Mouse (Mus musculus): Measurements from ENCODE around the gene Nup188. TPM values are rescaled to one million over a fixed set of nuclear protein-coding genes. Genes with fewer than 3 reads are reported as not detected.

Gene Nup188
- total and polyA plus RNA-seq, 2 experiments from 2014 or later, result 14.1 to 29.3 TPM

DNA sequence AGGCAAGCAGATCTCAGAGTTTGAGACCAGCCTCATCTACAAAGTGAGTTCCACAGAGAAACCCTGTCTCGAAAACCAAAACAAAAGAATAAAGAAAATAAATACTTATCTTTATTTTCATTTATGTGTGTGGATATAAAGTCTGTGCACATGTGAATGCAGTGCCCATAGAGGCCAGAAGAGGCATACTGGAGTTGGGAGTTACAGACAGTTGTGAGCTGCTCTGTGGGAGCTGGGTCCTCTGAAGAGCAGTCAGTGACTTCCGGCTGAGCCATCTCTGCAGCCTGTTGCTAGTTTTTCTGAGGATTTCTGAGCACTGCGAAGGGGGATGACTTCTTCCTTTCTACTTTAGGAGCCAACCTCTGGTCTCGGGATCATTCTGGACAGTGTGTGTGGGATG is 29.9 kb downstream of the Nup188 start:
- no peak overlapping the region for H3K4me2 ChIP-seq (ENCODE audit: low read depth)
- no peak overlapping the region for H3K9ac ChIP-seq
- 90% methylated on average over 4 of the region's 4 CpGs for WGBS
- H3K36me3 ChIP-seq (ENCODE audit: insufficient read depth), result peaks cover 87% of the 10 kb centered on the region
- H3K27ac ChIP-seq (ENCODE audit: low read depth, low read length), result no peak overlapping the region
- ATAC-seq (0 out of 2 replicates have a peak, but pooled peaks have one; percentile 45), DNase-seq (no peak)
- H3K4me3 ChIP-seq (ENCODE audit: low read depth, low read length), result no peak overlapping the region
- no peaks in the 10 kb centered on the region for H3K9me3 ChIP-seq (ENCODE audit: low read length)
- no peaks in the 10 kb centered on the region for H3K4me1 ChIP-seq (ENCODE audit: insufficient read depth)
- TF ChIP-seq CTCF (IDR thresholded peaks at IDR 0.05; ENCODE audit: low read depth), result peak; percentile 27; the same call in 1 of the 2 replicates
- H3K27me3 ChIP-seq (ENCODE audit: insufficient read depth, low read length), result no peaks in the 10 kb centered on the region

DNA sequence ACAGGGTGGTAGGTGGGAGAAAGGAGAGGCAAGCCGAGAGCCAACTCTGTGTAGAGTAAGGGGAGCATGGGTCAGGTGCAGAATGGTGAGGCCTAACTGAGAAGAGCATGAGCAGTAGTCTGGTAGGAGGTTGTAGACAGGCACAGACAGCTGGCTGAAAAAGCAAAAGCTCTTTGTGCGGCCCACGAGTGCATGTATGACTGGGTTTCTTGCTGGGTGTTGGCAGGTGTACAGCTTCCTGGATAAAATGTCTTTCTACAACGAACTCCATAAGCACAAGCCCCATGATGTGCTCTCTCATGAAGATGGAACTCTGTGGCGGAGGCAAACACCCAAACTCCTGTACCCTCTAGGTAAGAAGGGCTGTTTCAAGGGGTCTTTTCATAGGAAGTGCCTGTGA is 30.8 kb downstream of the Nup188 start:
- WGBS, result 97% methylated on average over 5 of the region's 5 CpGs
- TF ChIP-seq CTCF (IDR thresholded peaks at IDR 0.05; ENCODE audit: low read depth), result no peak
- peaks cover 87% of the 10 kb centered on the region for H3K36me3 ChIP-seq (ENCODE audit: insufficient read depth)

DNA sequence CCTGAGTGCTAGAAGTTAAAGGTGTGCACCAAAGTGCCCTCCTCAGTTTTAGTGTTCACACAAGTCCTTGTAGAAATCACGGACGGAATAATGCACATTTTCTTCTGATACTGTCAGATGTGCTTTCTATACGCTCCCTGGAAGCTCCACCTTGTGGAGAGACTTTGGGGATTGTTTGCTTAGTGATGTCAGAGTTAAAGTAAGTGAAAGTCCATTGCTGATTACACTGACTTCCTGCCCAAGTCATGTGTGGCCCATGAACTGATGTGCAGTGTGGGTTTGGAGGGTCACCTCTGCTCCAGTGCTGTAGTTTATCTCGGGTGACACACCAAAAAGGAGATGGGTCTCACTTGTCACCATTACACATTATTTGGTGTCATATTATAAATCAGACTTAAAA is 33.1 kb downstream of the Nup188 start:
- H3K27me3 ChIP-seq (ENCODE audit: insufficient read depth, low read length), result no peaks in the 10 kb centered on the region
- TF ChIP-seq CTCF (IDR thresholded peaks at IDR 0.05; ENCODE audit: low read depth), result no peak
- peaks cover 87% of the 10 kb centered on the region for H3K36me3 ChIP-seq (ENCODE audit: insufficient read depth)
- H3K9me3 ChIP-seq (ENCODE audit: low read length), result no peaks in the 10 kb centered on the region
- DNase-seq (no peak), ATAC-seq (no peak)
- 94% methylated on average over 4 of the region's 4 CpGs for WGBS
- no peak overlapping the region for H3K4me3 ChIP-seq (ENCODE audit: low read depth, low read length)
- H3K27ac ChIP-seq (ENCODE audit: low read depth, low read length), result no peak overlapping the region
- no peak overlapping the region for H3K9ac ChIP-seq
- H3K4me2 ChIP-seq (ENCODE audit: low read depth), result no peak overlapping the region
- no peaks in the 10 kb centered on the region for H3K4me1 ChIP-seq (ENCODE audit: insufficient read depth)

More for the DNA sequence above, 30.8 kb downstream of the Nup188 start:
- DNase-seq, result no peak
- Histone ChIP-seq H3K9me3 (ENCODE audit: low read length) (no peaks in the 10 kb centered on the region), H3K4me2 (ENCODE audit: low read depth) (no peak overlapping the region), H3K9ac (no peak overlapping the region), H3K27ac (ENCODE audit: low read depth, low read length) (no peak overlapping the region), H3K27me3 (ENCODE audit: insufficient read depth, low read length) (no peaks in the 10 kb centered on the region), H3K4me1 (ENCODE audit: insufficient read depth) (no peaks in the 10 kb centered on the region), H3K4me3 (ENCODE audit: low read depth, low read length) (no peak overlapping the region)
- ATAC-seq, result no peak

DNA sequence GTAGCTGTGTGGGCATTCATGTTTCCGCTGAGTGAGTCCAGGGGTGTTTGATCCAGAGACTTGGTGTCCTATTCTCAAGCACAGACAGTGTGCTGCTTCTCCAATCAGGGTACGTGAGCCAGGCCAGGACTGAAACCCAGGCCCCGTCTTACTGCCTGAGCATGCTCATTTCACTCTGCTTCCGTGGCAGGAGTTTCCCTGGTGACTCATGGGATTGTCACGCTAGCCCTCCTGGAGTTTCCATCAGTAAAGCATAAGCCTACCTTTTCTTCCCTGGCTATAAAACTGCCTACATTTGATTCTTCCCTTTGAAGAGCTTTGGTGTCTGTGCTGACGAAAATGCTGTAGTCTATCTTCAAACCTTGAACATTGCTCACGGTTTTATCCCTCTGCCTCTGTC is 36.9 kb downstream of the Nup188 start:
- H3K27ac ChIP-seq (ENCODE audit: low read depth, low read length), result no peak overlapping the region
- no peak for TF ChIP-seq CTCF (IDR thresholded peaks at IDR 0.05; ENCODE audit: low read depth)
- ATAC-seq (no peak), DNase-seq (no peak)
- WGBS, result 91% methylated on average over 7 of the region's 7 CpGs
- H3K9me3 ChIP-seq (ENCODE audit: low read length), result no peaks in the 10 kb centered on the region
- no peaks in the 10 kb centered on the region for H3K27me3 ChIP-seq (ENCODE audit: insufficient read depth, low read length)
- no peak overlapping the region for H3K9ac ChIP-seq
- no peak overlapping the region for H3K4me2 ChIP-seq (ENCODE audit: low read depth)
- no peaks in the 10 kb centered on the region for H3K4me1 ChIP-seq (ENCODE audit: insufficient read depth)
- H3K36me3 ChIP-seq (ENCODE audit: insufficient read depth), result peaks cover 87% of the 10 kb centered on the region
- no peak overlapping the region for H3K4me3 ChIP-seq (ENCODE audit: low read depth, low read length)

DNA sequence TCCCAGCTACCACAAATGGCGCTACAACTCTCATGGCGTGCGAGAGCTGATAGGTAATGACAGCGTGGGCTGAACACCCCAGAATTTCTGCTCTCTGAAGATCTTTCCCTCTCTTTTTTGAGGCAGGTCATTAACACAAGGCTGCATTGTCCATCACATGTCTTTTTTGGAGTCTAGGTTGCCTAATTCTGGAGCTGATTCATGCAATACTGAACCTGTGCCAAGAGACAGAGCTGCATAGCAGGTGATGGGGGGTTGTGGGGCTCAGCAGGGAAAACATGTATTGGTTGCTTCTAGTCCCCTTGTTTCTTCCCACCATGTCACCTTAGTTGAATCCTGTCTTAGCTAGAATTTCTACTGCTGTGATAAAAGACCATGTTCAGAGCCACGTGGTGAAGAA is 39.1 kb downstream of the Nup188 start:
- H3K27ac ChIP-seq (ENCODE audit: low read depth, low read length), result no peak overlapping the region
- H3K4me2 ChIP-seq (ENCODE audit: low read depth), result no peak overlapping the region
- H3K4me3 ChIP-seq (ENCODE audit: low read depth, low read length), result no peak overlapping the region
- 95% methylated on average over 5 of the region's 5 CpGs for WGBS
- H3K9me3 ChIP-seq (ENCODE audit: low read length), result no peaks in the 10 kb centered on the region
- no peaks in the 10 kb centered on the region for H3K27me3 ChIP-seq (ENCODE audit: insufficient read depth, low read length)
- no peaks in the 10 kb centered on the region for H3K4me1 ChIP-seq (ENCODE audit: insufficient read depth)
- ATAC-seq, result no peak
- H3K9ac ChIP-seq, result no peak overlapping the region
- DNase-seq, result no peak
- peaks cover 91% of the 10 kb centered on the region for H3K36me3 ChIP-seq (ENCODE audit: insufficient read depth)
- TF ChIP-seq CTCF (IDR thresholded peaks at IDR 0.05; ENCODE audit: low read depth), result no peak

DNA sequence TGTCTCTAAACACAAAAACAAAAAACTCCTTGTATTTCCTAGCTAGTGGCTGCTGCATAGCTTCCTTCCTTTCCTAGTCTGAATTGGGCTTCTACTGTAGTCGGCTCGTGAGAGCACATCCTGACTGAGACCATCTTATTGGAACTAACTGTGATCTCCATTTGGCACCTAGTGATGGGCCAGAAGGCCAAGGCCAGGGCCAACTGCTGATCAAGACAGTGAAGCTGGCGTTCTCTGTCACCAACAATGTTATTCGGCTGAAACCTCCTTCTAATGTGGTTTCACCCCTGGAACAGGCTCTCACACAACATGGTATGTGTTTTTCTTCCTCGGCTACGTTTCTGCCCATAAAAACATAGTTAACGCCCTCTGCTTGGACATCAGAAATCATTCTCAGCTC is 41.1 kb downstream of the Nup188 start:
- Histone ChIP-seq H3K27me3 (ENCODE audit: insufficient read depth, low read length) (no peaks in the 10 kb centered on the region), H3K4me2 (ENCODE audit: low read depth) (no peak overlapping the region), H3K9ac (no peak overlapping the region), H3K36me3 (ENCODE audit: insufficient read depth) (peaks cover 84% of the 10 kb centered on the region), H3K4me3 (ENCODE audit: low read depth, low read length) (no peak overlapping the region), H3K9me3 (ENCODE audit: low read length) (no peaks in the 10 kb centered on the region), H3K27ac (ENCODE audit: low read depth, low read length) (no peak overlapping the region), H3K4me1 (ENCODE audit: insufficient read depth) (no peaks in the 10 kb centered on the region)
- DNase-seq, result no peak
- ATAC-seq, result no peak
- 94% methylated on average over 7 of the region's 7 CpGs for WGBS
- no peak for TF ChIP-seq CTCF (IDR thresholded peaks at IDR 0.05; ENCODE audit: low read depth)

DNA sequence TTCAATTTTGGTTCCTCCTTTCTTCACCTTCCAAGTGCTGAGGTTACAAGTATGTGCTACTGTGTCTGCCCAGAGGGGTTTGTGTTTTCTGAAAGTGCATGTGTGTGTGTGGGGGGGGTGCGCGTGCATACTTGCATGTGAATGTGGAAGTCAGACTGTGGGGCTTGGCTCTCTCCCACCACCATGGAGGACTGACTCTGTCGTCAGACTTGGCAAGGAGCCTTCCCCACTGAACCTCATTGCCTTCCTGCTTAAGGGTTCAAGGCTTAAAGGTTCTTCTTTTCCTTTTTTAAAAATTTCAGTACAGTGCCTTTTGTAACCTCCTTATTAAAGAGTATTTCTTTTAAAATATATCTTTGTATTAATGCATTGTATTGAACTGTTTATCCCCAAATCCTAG is 42.6 kb downstream of the Nup188 start:
- H3K9ac ChIP-seq, result no peak overlapping the region
- H3K4me2 ChIP-seq (ENCODE audit: low read depth), result no peak overlapping the region
- H3K27me3 ChIP-seq (ENCODE audit: insufficient read depth, low read length), result no peaks in the 10 kb centered on the region
- H3K36me3 ChIP-seq (ENCODE audit: insufficient read depth), result peaks cover 84% of the 10 kb centered on the region
- H3K4me3 ChIP-seq (ENCODE audit: low read depth, low read length), result no peak overlapping the region
- H3K4me1 ChIP-seq (ENCODE audit: insufficient read depth), result no peaks in the 10 kb centered on the region
- no peaks in the 10 kb centered on the region for H3K9me3 ChIP-seq (ENCODE audit: low read length)
- no peak overlapping the region for H3K27ac ChIP-seq (ENCODE audit: low read depth, low read length)
- ATAC-seq, result no peak
- TF ChIP-seq CTCF (IDR thresholded peaks at IDR 0.05; ENCODE audit: low read depth), result no peak
- 73% methylated on average over 3 of the region's 3 CpGs for WGBS
- no peak for DNase-seq

DNA sequence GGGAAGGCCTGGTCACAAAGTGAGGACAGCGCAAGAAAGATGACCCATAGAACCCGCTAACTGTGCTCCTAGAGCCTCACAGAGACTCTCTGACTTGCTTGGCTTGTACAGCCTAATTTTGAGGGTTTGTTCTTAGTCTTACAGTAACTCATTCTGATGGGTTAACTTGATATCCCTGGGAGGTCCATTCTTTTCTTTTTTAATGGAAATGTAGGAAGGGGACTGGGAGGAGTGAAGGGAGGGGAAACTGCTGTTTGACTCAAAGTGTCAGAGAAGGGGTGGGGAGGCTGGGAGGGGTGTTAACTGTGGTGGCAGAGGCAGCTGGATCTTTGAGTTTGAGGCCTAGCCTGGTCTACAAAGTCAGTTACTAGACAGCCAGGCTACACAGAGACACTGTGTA is 49.1 kb downstream of the Nup188 start:
- Histone ChIP-seq H3K9me3 (ENCODE audit: low read length) (no peaks in the 10 kb centered on the region), H3K36me3 (ENCODE audit: insufficient read depth) (peaks cover 86% of the 10 kb centered on the region), H3K4me1 (ENCODE audit: insufficient read depth) (no peaks in the 10 kb centered on the region), H3K27ac (ENCODE audit: low read depth, low read length) (no peak overlapping the region), H3K27me3 (ENCODE audit: insufficient read depth, low read length) (no peaks in the 10 kb centered on the region), H3K4me3 (ENCODE audit: low read depth, low read length) (no peak overlapping the region), H3K4me2 (ENCODE audit: low read depth) (no peak overlapping the region), H3K9ac (no peak overlapping the region)
- DNase-seq, result no peak
- no peak for ATAC-seq
- TF ChIP-seq CTCF (IDR thresholded peaks at IDR 0.05; ENCODE audit: low read depth), result no peak
- 93% methylated on average over 2 of the region's 2 CpGs for WGBS
